Comparison of ENCODE assay signal across 28 mouse cellular contexts in genomic region chr4:155981436-155982082, GRCm38 (mm10). TPM values are rescaled to one million over a fixed set of nuclear protein-coding genes. Genes with fewer than 3 reads are reported as not detected.
DNase-seq lines count a peak whose midpoint lies in the region; ATAC-seq and TF ChIP-seq lines count a peak whose summit lies in the region.
"Had no signal": no experiment of that assay in that cellular context is flagged by ENCODE, and none has a peak within 500 bp of the region (broad histone marks: within the 10 kb centered on the region; RNA-seq: fewer than 3 reads in every experiment).

No protein-coding gene starts in this region.

- H3K4me3 ChIP-seq in liver, embryonic 14.5 days (ENCODE audit: insufficient read depth in 1 of 2, low read depth in 2 of 2, low read length in 2 of 2): no peak overlapping the region
- no peak overlapping the region for H3K4me3 ChIP-seq in liver, embryonic 11.5 days (ENCODE audit: low read depth, low read length)
- no peak overlapping the region for H3K4me3 ChIP-seq in MEL (ENCODE audit: control insufficient read depth in 1 of 2, insufficient read depth in 1 of 2, low read depth in 2 of 2, low read length in 2 of 2)
- H3K4me3 ChIP-seq: embryonic facial prominence, embryonic 13.5 days; embryonic facial prominence, embryonic 15.5 days; erythroblast, embryonic 14.5 days; forebrain, embryonic 10.5 days; forebrain, embryonic 12.5 days had no signal

- TF ChIP-seq RAD21 in MEL (IDR thresholded peaks at IDR 0.05; ENCODE audit: low read depth, low read length): no peak

- peak; percentile 49; the same call in 1 of the 2 replicates for TF ChIP-seq EP300 in liver, embryonic 14.5 days (IDR thresholded peaks at IDR 0.05; ENCODE audit: low read depth)
- TF ChIP-seq EP300 in MEL (IDR thresholded peaks at IDR 0.05; ENCODE audit: low read depth in 1 of 2, low read length in 2 of 2): peak in 1 of 2 experiments; percentile 62; a peak in 2 of 4 replicates

- TF ChIP-seq CTCF in liver, embryonic 14.5 days (IDR thresholded peaks at IDR 0.05; ENCODE audit: low read depth): no peak
- TF ChIP-seq CTCF in MEL (IDR thresholded peaks at IDR 0.05 in 2 of 3, conservative IDR thresholded peaks at IDR 0.05 in 1 of 3; ENCODE audit: control insufficient read depth in 1 of 3, insufficient read depth in 1 of 3, low read depth in 2 of 3, low read length in 3 of 3, poor library complexity in 1 of 3, severe bottlenecking in 1 of 3): no peak

- H3K36me3 ChIP-seq in liver, embryonic 14.5 days (replicated peaks; ENCODE audit: control insufficient read depth, insufficient read depth, low read depth): no peaks in the 10 kb centered on the region
- H3K36me3 ChIP-seq in liver, embryonic 11.5 days (ENCODE audit: control insufficient read depth, insufficient read depth, low read length): no peaks in the 10 kb centered on the region
- H3K36me3 ChIP-seq in MEL (ENCODE audit: control insufficient read depth in 1 of 2, insufficient read depth in 2 of 2, low read length in 2 of 2): no peaks in the 10 kb centered on the region
- H3K36me3 ChIP-seq: embryonic facial prominence, embryonic 13.5 days; embryonic facial prominence, embryonic 15.5 days; forebrain, embryonic 10.5 days; forebrain, embryonic 12.5 days; G1E had no signal

- peak; percentile 31; the same call in 1 of the 2 replicates for ATAC-seq in liver, embryonic 14.5 days (ENCODE audit: insufficient read depth)
- ATAC-seq in liver, embryonic 11.5 days (replicated peaks; ENCODE audit: low FRiP score): no peak
- ATAC-seq in megakaryocyte-erythroid progenitor cell, adult 5-6 weeks (replicated peaks; ENCODE audit: low FRiP score, low TSS enrichment, poor library complexity, severe bottlenecking): peak; percentile 73
- ATAC-seq: CD4-positive, CD25-positive, alpha-beta regulatory T cell, adult 4 months; forebrain, embryonic 14.5 days; forebrain, embryonic 16.5 days had no signal

- H3K27ac ChIP-seq in liver, embryonic 14.5 days: no peak overlapping the region
- H3K27ac ChIP-seq in liver, embryonic 11.5 days (ENCODE audit: low read depth, low read length): no peak overlapping the region
- H3K27ac ChIP-seq in MEL (ENCODE audit: control insufficient read depth, low read depth, low read length): no peak overlapping the region
- H3K27ac ChIP-seq: embryonic facial prominence, embryonic 13.5 days; embryonic facial prominence, embryonic 15.5 days; forebrain, embryonic 10.5 days; forebrain, embryonic 12.5 days had no signal

- 39% methylated on average over 12 of the region's 12 CpGs for WGBS in liver, embryonic 14.5 days (ENCODE audit: insufficient replicate concordance)
- WGBS in liver, embryonic 11.5 days: 61% methylated on average over 12 of the region's 12 CpGs

- no peaks in the 10 kb centered on the region for H3K79me2 ChIP-seq in MEL (ENCODE audit: control insufficient read depth, insufficient read depth, low read length, poor library complexity)

- no peaks in the 10 kb centered on the region for H3K9me3 ChIP-seq in liver, embryonic 14.5 days (ENCODE audit: control insufficient read depth, low read length)
- H3K9me3 ChIP-seq in liver, embryonic 11.5 days (ENCODE audit: control insufficient read depth, low read length): no peaks in the 10 kb centered on the region
- no peaks in the 10 kb centered on the region for H3K9me3 ChIP-seq in MEL (replicated peaks; ENCODE audit: insufficient read depth, low read length)
- H3K9me3 ChIP-seq: embryonic facial prominence, embryonic 13.5 days; embryonic facial prominence, embryonic 15.5 days; forebrain, embryonic 10.5 days; forebrain, embryonic 12.5 days; G1E had no signal

- intact Hi-C loops in heart, postnatal 25 days (cut with DNase I): no loop called here
- intact Hi-C loops in gastrocnemius, postnatal 36 days (cut with DNase I): no loop called here

- no peak for TF ChIP-seq POLR2A in MEL (IDR thresholded peaks at IDR 0.05; ENCODE audit: control insufficient read depth in 1 of 2, insufficient read depth in 1 of 2, low read depth in 1 of 2, low read length in 2 of 2, poor library complexity in 1 of 2)

- H3K4me1 ChIP-seq in liver, embryonic 14.5 days (replicated peaks; ENCODE audit: control insufficient read depth in 2 of 2, insufficient read depth in 2 of 2, low read length in 1 of 2): peaks cover 0 to 3% of the 10 kb centered on the region in 2 experiments; a peak in 2 of 4 replicates
- H3K4me1 ChIP-seq in liver, embryonic 11.5 days (replicated peaks; ENCODE audit: control insufficient read depth, insufficient read depth, low read length): no peaks in the 10 kb centered on the region
- 0 out of 4 replicates have a peak, but pooled peaks cover 0 to 2% of the 10 kb centered on the region in 2 experiments for H3K4me1 ChIP-seq in MEL (ENCODE audit: control insufficient read depth in 1 of 2, insufficient read depth in 2 of 2, low read length in 2 of 2)
- H3K4me1 ChIP-seq: embryonic facial prominence, embryonic 13.5 days; embryonic facial prominence, embryonic 15.5 days had no signal

- no peak overlapping the region for H3K4me2 ChIP-seq in liver, embryonic 14.5 days (ENCODE audit: low read depth)
- no peak overlapping the region for H3K4me2 ChIP-seq in liver, embryonic 11.5 days
- H3K4me2 ChIP-seq: embryonic facial prominence, embryonic 13.5 days; embryonic facial prominence, embryonic 15.5 days; forebrain, embryonic 12.5 days had no signal

- no peak for DNase-seq in liver, embryonic 14.5 days (ENCODE audit: low read depth in 3 of 3, low spot score in 3 of 3)
- DNase-seq in liver, embryonic 11.5 days (ENCODE audit: low spot score): no peak
- DNase-seq in 3T3-L1 (ENCODE audit: low read depth, low spot score): peak; percentile 58
- DNase-seq in MEL (ENCODE audit: low read depth, low spot score): peak; percentile 30
- no peak for DNase-seq in heart, postnatal 25 days (ENCODE audit: low spot score)
- DNase-seq in gastrocnemius, postnatal 36 days: no peak
- DNase-seq: adrenal gland, adult 2 months; adrenal gland, postnatal 10 days; adrenal gland, postnatal 25 days; B cell, adult 2 months; cerebellum, adult 11 months; cerebellum, adult 18-20 months; cerebellum, adult 8-10 months; cerebellum, adult 9-11 months; cerebellum, postnatal 14 days; cerebellum, postnatal 36 days; embryo, embryonic 11 days had no signal

- H3K27me3 ChIP-seq in liver, embryonic 14.5 days (ENCODE audit: control insufficient read depth, insufficient read depth, low read length): no peaks in the 10 kb centered on the region
- no peaks in the 10 kb centered on the region; the same call in 1 of the 2 replicates for H3K27me3 ChIP-seq in liver, embryonic 11.5 days (replicated peaks; ENCODE audit: control insufficient read depth, insufficient read depth, low read length)
- H3K27me3 ChIP-seq in MEL (ENCODE audit: control insufficient read depth in 1 of 2, insufficient read depth in 2 of 2, low read length in 2 of 2): no peaks in the 10 kb centered on the region
- H3K27me3 ChIP-seq: embryonic facial prominence, embryonic 13.5 days; embryonic facial prominence, embryonic 15.5 days; forebrain, embryonic 12.5 days had no signal

- H3K9ac ChIP-seq in liver, embryonic 14.5 days (replicated peaks): no peak overlapping the region
- H3K9ac ChIP-seq in liver, embryonic 11.5 days (ENCODE audit: low read depth, low read length): no peak overlapping the region
- H3K9ac ChIP-seq in MEL (ENCODE audit: control insufficient read depth, low read depth, low read length, poor library complexity, severe bottlenecking): no peak overlapping the region
- H3K9ac ChIP-seq: embryonic facial prominence, embryonic 13.5 days; embryonic facial prominence, embryonic 15.5 days; forebrain, embryonic 12.5 days had no signal

RNA-seq across cellular contexts. Expression of gene B3galt6, which starts 10.9 kb away (rescaled TPM):
- polyA plus RNA-seq in liver, embryonic 14.5 days (2012; rRNA removed): 2.8 and 2.9 TPM in 2 replicates
- 3.7 TPM in 2 replicates for polyA plus RNA-seq in liver, embryonic 14.5 days (2014; fragmentation: Nextera tagmentation; extraction: Ambion mirVana)
- 12.1 and 13.0 TPM in 2 replicates for polyA plus RNA-seq in liver, embryonic 11.5 days (2014; fragmentation: Nextera tagmentation; extraction: Ambion mirVana)
- 6.6 and 9.1 TPM in 2 replicates for total RNA-seq in MEL (2012; rRNA removed)
- 1 to 10 TPM in 1 of 2 experiments, not detected in 1; 3.8 TPM for polyA plus RNA-seq in MEL (2012; ENCODE audit: insufficient read depth in 1 of 2, insufficient read length in 2 of 2, low read depth in 1 of 2, low replicate concordance in 2 of 2, missing spikeins in 1 of 2)
- 7.6 and 9.4 TPM in 2 replicates for total RNA-seq in megakaryocyte-erythroid progenitor cell, adult 5-6 weeks (2014; fragmentation: Nextera tagmentation)
- 11.0 and 11.7 TPM in 2 replicates for total RNA-seq in megakaryocyte-erythroid progenitor cell, adult 5-6 weeks (2017)
- 1 to 10 TPM; 2.4 to 2.7 TPM for total RNA-seq in heart, postnatal 25 days (2021)
- 1 to 10 TPM; 1.1 to 1.5 TPM for total RNA-seq in gastrocnemius, postnatal 36 days (2021)

RNA-seq across cellular contexts. Expression of gene Sdf4, which starts 11.1 kb away (rescaled TPM):
- 20.1 and 26.8 TPM in 2 replicates for polyA plus RNA-seq in liver, embryonic 14.5 days (2012; rRNA removed)
- polyA plus RNA-seq in liver, embryonic 14.5 days (2014; fragmentation: Nextera tagmentation; extraction: Ambion mirVana): 72.1 and 79.4 TPM in 2 replicates
- 130 TPM in 2 replicates for polyA plus RNA-seq in liver, embryonic 11.5 days (2014; fragmentation: Nextera tagmentation; extraction: Ambion mirVana)
- 111 and 114 TPM in 2 replicates for total RNA-seq in MEL (2012; rRNA removed)
- 100 to 1,000 TPM in 1 of 2 experiments, not detected in 1; 117 TPM for polyA plus RNA-seq in MEL (2012; ENCODE audit: insufficient read depth in 1 of 2, insufficient read length in 2 of 2, low read depth in 1 of 2, low replicate concordance in 2 of 2, missing spikeins in 1 of 2)
- total RNA-seq in megakaryocyte-erythroid progenitor cell, adult 5-6 weeks (2014; fragmentation: Nextera tagmentation): 48.2 and 74.4 TPM in 2 replicates
- total RNA-seq in megakaryocyte-erythroid progenitor cell, adult 5-6 weeks (2017): 137 and 143 TPM in 2 replicates
- total RNA-seq in heart, postnatal 25 days (2021): 10 to 100 TPM; 77.3 to 81.8 TPM
- total RNA-seq in gastrocnemius, postnatal 36 days (2021): 10 to 100 TPM; 63.1 to 68.4 TPM

RNA-seq across cellular contexts. Expression of gene C1qtnf12, which starts 19.4 kb away (rescaled TPM):
- 37.4 and 43.2 TPM in 2 replicates for polyA plus RNA-seq in liver, embryonic 14.5 days (2012; rRNA removed)
- polyA plus RNA-seq in liver, embryonic 14.5 days (2014; fragmentation: Nextera tagmentation; extraction: Ambion mirVana): 85.1 and 96.2 TPM in 2 replicates
- polyA plus RNA-seq in liver, embryonic 11.5 days (2014; fragmentation: Nextera tagmentation; extraction: Ambion mirVana): 56.9 and 59.0 TPM in 2 replicates
- total RNA-seq in MEL (2012; rRNA removed): 1.2 and 1.8 TPM in 2 replicates
- polyA plus RNA-seq in MEL (2012; ENCODE audit: insufficient read depth in 1 of 2, insufficient read length in 2 of 2, low read depth in 1 of 2, low replicate concordance in 2 of 2, missing spikeins in 1 of 2): 1 to 10 TPM in 1 of 2 experiments, not detected in 1; 2.9 TPM
- total RNA-seq in megakaryocyte-erythroid progenitor cell, adult 5-6 weeks (2014; fragmentation: Nextera tagmentation): 923 and 965 TPM in 2 replicates
- 161 and 357 TPM in 2 replicates for total RNA-seq in megakaryocyte-erythroid progenitor cell, adult 5-6 weeks (2017)
- total RNA-seq in heart, postnatal 25 days (2021): 10 to 100 TPM; 13.3 to 14.6 TPM
- 10 to 100 TPM; 13.1 to 21.3 TPM for total RNA-seq in gastrocnemius, postnatal 36 days (2021)

RNA-seq across cellular contexts. Expression of gene Tnfrsf4, which starts 32.1 kb away (rescaled TPM):
- 1.0 and 1.8 TPM in 2 replicates for polyA plus RNA-seq in liver, embryonic 14.5 days (2012; rRNA removed)
- 0.13 TPM in 2 replicates for polyA plus RNA-seq in liver, embryonic 14.5 days (2014; fragmentation: Nextera tagmentation; extraction: Ambion mirVana)
- 0.85 TPM in 1 of 2 replicates, not detected in the other for polyA plus RNA-seq in liver, embryonic 11.5 days (2014; fragmentation: Nextera tagmentation; extraction: Ambion mirVana)
- 1.6 and 1.7 TPM in 2 replicates for total RNA-seq in MEL (2012; rRNA removed)
- polyA plus RNA-seq in MEL (2012; ENCODE audit: insufficient read depth in 1 of 2, insufficient read length in 2 of 2, low read depth in 1 of 2, low replicate concordance in 2 of 2, missing spikeins in 1 of 2): 1 to 10 TPM in 1 of 2 experiments, not detected in 1; 2.7 TPM
- 2.5 and 6.9 TPM in 2 replicates for total RNA-seq in megakaryocyte-erythroid progenitor cell, adult 5-6 weeks (2014; fragmentation: Nextera tagmentation)
- 1.8 and 5.6 TPM in 2 replicates for total RNA-seq in megakaryocyte-erythroid progenitor cell, adult 5-6 weeks (2017)
- under 1 TPM in 1 of 2 experiments, not detected in 1; 0.23 TPM for total RNA-seq in heart, postnatal 25 days (2021)
- under 1 TPM; 0.59 to 0.94 TPM for total RNA-seq in gastrocnemius, postnatal 36 days (2021)
- total RNA-seq: common myeloid progenitor, adult 5-6 weeks had no signal

RNA-seq across cellular contexts. Expression of gene Ube2j2, which starts 37.9 kb away (rescaled TPM):
- polyA plus RNA-seq in liver, embryonic 14.5 days (2012; rRNA removed): 19.9 and 36.9 TPM in 2 replicates
- polyA plus RNA-seq in liver, embryonic 14.5 days (2014; fragmentation: Nextera tagmentation; extraction: Ambion mirVana): 61.5 and 62.3 TPM in 2 replicates
- 123 TPM in 2 replicates for polyA plus RNA-seq in liver, embryonic 11.5 days (2014; fragmentation: Nextera tagmentation; extraction: Ambion mirVana)
- 120 and 121 TPM in 2 replicates for total RNA-seq in MEL (2012; rRNA removed)
- polyA plus RNA-seq in MEL (2012; ENCODE audit: insufficient read depth in 1 of 2, insufficient read length in 2 of 2, low read depth in 1 of 2, low replicate concordance in 2 of 2, missing spikeins in 1 of 2): 100 to 1,000 TPM in 1 of 2 experiments, not detected in 1; 172 TPM
- total RNA-seq in megakaryocyte-erythroid progenitor cell, adult 5-6 weeks (2014; fragmentation: Nextera tagmentation): 76.0 and 111 TPM in 2 replicates
- 133 and 145 TPM in 2 replicates for total RNA-seq in megakaryocyte-erythroid progenitor cell, adult 5-6 weeks (2017)
- total RNA-seq in heart, postnatal 25 days (2021): 10 to 100 TPM; 50.7 to 60.2 TPM
- 10 to 100 TPM; 53.3 to 61.5 TPM for total RNA-seq in gastrocnemius, postnatal 36 days (2021)

Comparison
In these comparisons a context has a peak if more than half of its experiments do, and no peak if none do; other contexts are left out.
1. DNase-seq: peak in 3T3-L1 (single experiment) and MEL (single experiment); none in liver, embryonic 14.5 days (0 of 3), liver, embryonic 11.5 days (single experiment), heart, postnatal 25 days (single experiment) and gastrocnemius, postnatal 36 days (0 of 2).
2. RNA of gene C1qtnf12, which starts 19.4 kb away (total RNA-seq): 161 to 965 TPM in megakaryocyte-erythroid progenitor cell, adult 5-6 weeks; 13.1 to 21.3 TPM in gastrocnemius, postnatal 36 days, 13.3 to 14.6 TPM in heart, postnatal 25 days and 1.2 to 1.8 TPM in MEL; every median in the first group is over 4 times any median in the second.